Comparison of ENCODE assay signal across 1 mouse cellular context in genomic region chr10:61356095-61356494, GRCm38 (mm10).
TF ChIP-seq lines count a peak whose summit lies in the region.

No protein-coding gene starts in this region.

TF ChIP-seq in MEL, 35 proteins besides CTCF, POLR2A, EP300 and RAD21 (continued from another document):
- no peak for TF ChIP-seq MXI1 (IDR thresholded peaks at IDR 0.05; ENCODE audit: low read depth, low read length)
- no peak for TF ChIP-seq USF2 (IDR thresholded peaks at IDR 0.05; ENCODE audit: borderline replicate concordance in 1 of 2, insufficient read depth in 1 of 2, low read depth in 1 of 2, low read length in 2 of 2)
- TF ChIP-seq ETS1 (IDR thresholded peaks at IDR 0.05; ENCODE audit: low read depth, low read length) = no peak
- TF ChIP-seq TAL1 (IDR thresholded peaks at IDR 0.05; ENCODE audit: low read length) = no peak
- no peak for TF ChIP-seq HCFC1 (IDR thresholded peaks at IDR 0.05; ENCODE audit: low read depth, low read length)
- TF ChIP-seq CHD2 (IDR thresholded peaks at IDR 0.05; ENCODE audit: low read length) = no peak
- TF ChIP-seq MAFK (IDR thresholded peaks at IDR 0.05; ENCODE audit: borderline replicate concordance, low read depth, low read length) = no peak
